Mouse (Mus musculus) kidney, adult 2 months (tissue): ENCODE results near the gene Xbp1.

ENCODE experiments used
- CTCF ChIP-seq: fragments of 200-500 bp; conservative IDR thresholded peaks from 2 replicates; pipeline ENCODE4 v1.5.1; 2011; ENCODE audit warnings: low read depth, mild to moderate bottlenecking, control low read depth, low read length, moderate library complexity, mixed read lengths; ENCODE audit not compliant: insufficient read depth, insufficient read length
- POLR2A ChIP-seq: fragments of 200-500 bp; IDR thresholded peaks from one replicate; pipeline ENCODE4 v1.6.1; 2011; ENCODE audit warnings: low read depth, low read length, control low read depth

GRCm38 (mm10) chr11:5517346-5517745 lies 3.1 kb upstream of the Xbp1 start:
- TF ChIP-seq POLR2A (no peak), CTCF (no peak)
